Mouse (Mus musculus) heart, postnatal 0 days (tissue): Measurements from ENCODE around the gene Tshz2. TPM values are rescaled to one million over a fixed set of nuclear protein-coding genes. Genes with fewer than 3 reads are reported as not detected.
"Not testable (repeated sequence)": the region's sequence is repeated elsewhere in the genome, so short reads cannot be mapped to it uniquely, and the experiment has no call there.

Experiments used
- ATAC-seq: fragments of 200-750 bp; cut with Nextera tagmentation; 2 replicates; pipeline ENCODE4 v1.8.0; 2017; ENCODE audit warnings: low read depth, moderate number of reproducible peaks, moderate library complexity; ENCODE audit not compliant: insufficient read depth
- DNase-seq: peaks from one replicate; pipeline ENCODE4 v3.0.0-alpha.2; 2016; ENCODE audit warnings: low spot score
- H3K27ac ChIP-seq: fragments of 300-500 bp; sonication (generic); 2 replicates; pipeline ENCODE4 v1.5.1; 2014; ENCODE audit warnings: low read depth, mild to moderate bottlenecking
- H3K27me3 ChIP-seq: fragments of 300-500 bp; sonication (generic); 2 replicates; pipeline ENCODE4 v1.6.1; 2014; ENCODE audit warnings: low read length, mixed read lengths; ENCODE audit not compliant: control insufficient read depth, insufficient read depth
- H3K36me3 ChIP-seq: fragments of 300-500 bp; sonication (generic); replicated peaks from 2 replicates; pipeline ENCODE4 v1.6.1; 2014; ENCODE audit warnings: low read length, mixed read lengths; ENCODE audit not compliant: control insufficient read depth, insufficient read depth
- H3K4me1 ChIP-seq: fragments of 300-500 bp; sonication (generic); 2 replicates; pipeline ENCODE4 v1.6.1; 2014; ENCODE audit warnings: antibody characterized with exemption; ENCODE audit not compliant: control insufficient read depth, insufficient read depth
- H3K4me2 ChIP-seq: fragments of 300-500 bp; sonication (generic); 2 replicates; pipeline ENCODE4 v1.6.1; 2014; ENCODE audit warnings: low read depth, mild to moderate bottlenecking, low read length, moderate library complexity
- H3K4me3 ChIP-seq: fragments of 300-500 bp; sonication (generic); 2 replicates; pipeline ENCODE4 v1.5.1; 2014; ENCODE audit warnings: low read depth, low read length
- H3K9ac ChIP-seq: fragments of 300-500 bp; sonication (generic); replicated peaks from 2 replicates; pipeline ENCODE4 v1.6.1; 2014; ENCODE audit warnings: low read depth, low read length, mixed read lengths
- H3K9me3 ChIP-seq: fragments of 300-500 bp; sonication (generic); replicated peaks from 2 replicates; pipeline ENCODE4 v1.6.1; 2016; ENCODE audit warnings: low read length; ENCODE audit not compliant: control insufficient read depth
- CTCF ChIP-seq: IDR thresholded peaks from 2 replicates; pipeline ENCODE4 v1.5.1; 2016; ENCODE audit warnings: antibody characterized with exemption, control low read depth, low read depth
- EP300 ChIP-seq: IDR thresholded peaks from 2 replicates; pipeline ENCODE4 v1.6.1; 2016; ENCODE audit warnings: antibody characterized with exemption, low read depth
- WGBS: fragments of 180-500 bp; shearing (Covaris S2); extraction: QIAGEN DNeasy Blood & Tissue Kit; methylation state at CpG from one replicate; pipeline ENCODE4 v1.1.7; 2014; 5-methylcytosine and 5-hydroxymethylcytosine counted together
- polyA plus RNA-seq: library from polyadenylated mRNA; unstranded; fragments of >200 nt; fragmentation: Nextera tagmentation; extraction: Ambion mirVana; gene quantifications from 2 replicates; pipeline ENCODE4 v1.2.1, GENCODE M21; 2015
- total RNA-seq: library from RNA; depleted of rRNA; stranded (reverse); fragments of >200 nt; gene quantifications from 2 replicates; pipeline ENCODE4 v1.2.3, GENCODE M21; 2014; ENCODE audit warnings: low replicate concordance; rRNA removed

The Tshz2 gene
- total RNA-seq (4.0 and 7.8 TPM in 2 replicates), polyA plus RNA-seq (2.5 and 2.8 TPM in 2 replicates)

DNA sequence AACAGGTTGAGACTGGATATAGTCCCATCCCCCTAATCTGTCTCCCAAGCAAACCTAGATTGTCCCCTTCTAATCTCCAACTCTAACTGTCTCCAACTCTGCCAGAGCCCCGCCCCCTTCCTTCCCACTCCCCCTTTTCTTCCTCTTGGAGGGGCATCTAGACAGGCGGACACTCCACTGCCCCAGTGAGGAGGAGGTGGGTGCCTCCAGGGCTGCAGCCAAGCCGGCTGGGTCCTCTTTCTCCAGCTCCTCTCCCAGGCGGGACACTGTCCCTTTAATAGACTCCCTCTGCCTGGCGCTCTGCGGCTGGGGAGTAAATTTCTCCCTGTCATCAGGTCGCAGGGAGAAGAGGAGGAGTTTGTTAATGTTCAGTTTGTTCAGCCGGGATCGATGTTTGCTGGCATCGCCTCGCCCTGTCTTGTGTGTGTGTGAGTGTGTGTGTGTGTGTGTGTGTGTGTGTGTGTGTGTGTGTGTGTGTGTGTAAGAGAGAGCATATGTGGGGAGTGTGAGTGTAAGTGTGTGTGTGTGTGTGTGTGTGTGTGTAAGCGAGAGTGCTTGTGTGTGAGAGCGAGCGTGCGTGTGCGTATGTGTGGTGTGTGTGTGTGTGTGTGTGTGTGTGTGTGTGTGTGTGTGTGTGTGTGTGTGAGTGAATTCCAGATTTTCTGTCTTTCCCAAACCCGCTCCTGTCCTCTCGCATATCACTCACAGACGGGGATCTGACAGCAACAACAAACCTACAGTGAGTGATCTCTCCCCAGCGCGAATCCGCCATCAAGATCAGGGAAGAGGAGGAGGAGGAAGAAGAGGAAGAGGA, at the start of gene Tshz2:
TSS of gene Tshz2 (plus strand) at position 676 of the 814 bp plus-strand sequence.
- no peaks in the 10 kb centered on the region for H3K9me3 ChIP-seq
- ATAC-seq (peak; percentile 76), DNase-seq (peak; percentile 76)
- H3K27me3 ChIP-seq: 0 out of 2 replicates have a peak, but pooled peaks cover 3% of the 10 kb centered on the region
- H3K9ac ChIP-seq: peak within 1 kb of the TSS; percentile 74
- no peaks in the 10 kb centered on the region for H3K36me3 ChIP-seq
- under 1% methylated on average over 22 of the region's 22 CpGs for WGBS
- no peaks in the 10 kb centered on the region for H3K4me1 ChIP-seq
- TF ChIP-seq CTCF (no peak), EP300 (no peak)
- H3K4me2 ChIP-seq: peak within 1 kb of the TSS; percentile 90
- peak within 1 kb of the TSS; percentile 70 for H3K27ac ChIP-seq
- H3K4me3 ChIP-seq: peak within 1 kb of the TSS; percentile 69

- ATAC-seq: no peak
- WGBS: 69% methylated on average over 3 of the region's 3 CpGs
- Histone ChIP-seq H3K4me1 (no peaks in the 10 kb centered on the region), H3K9ac (no peak overlapping the region), H3K27me3 (no peaks in the 10 kb centered on the region), H3K4me3 (no peak overlapping the region), H3K4me2 (no peak overlapping the region), H3K36me3 (no peaks in the 10 kb centered on the region), H3K27ac (no peak overlapping the region), H3K9me3 (no peaks in the 10 kb centered on the region)
- TF ChIP-seq CTCF (no peak), EP300 (no peak)
- DNase-seq: no peak
These were observed 49.3 kb upstream of the Tshz2 start for GRCm38 (mm10) chr2:169583476-169583875.

DNA sequence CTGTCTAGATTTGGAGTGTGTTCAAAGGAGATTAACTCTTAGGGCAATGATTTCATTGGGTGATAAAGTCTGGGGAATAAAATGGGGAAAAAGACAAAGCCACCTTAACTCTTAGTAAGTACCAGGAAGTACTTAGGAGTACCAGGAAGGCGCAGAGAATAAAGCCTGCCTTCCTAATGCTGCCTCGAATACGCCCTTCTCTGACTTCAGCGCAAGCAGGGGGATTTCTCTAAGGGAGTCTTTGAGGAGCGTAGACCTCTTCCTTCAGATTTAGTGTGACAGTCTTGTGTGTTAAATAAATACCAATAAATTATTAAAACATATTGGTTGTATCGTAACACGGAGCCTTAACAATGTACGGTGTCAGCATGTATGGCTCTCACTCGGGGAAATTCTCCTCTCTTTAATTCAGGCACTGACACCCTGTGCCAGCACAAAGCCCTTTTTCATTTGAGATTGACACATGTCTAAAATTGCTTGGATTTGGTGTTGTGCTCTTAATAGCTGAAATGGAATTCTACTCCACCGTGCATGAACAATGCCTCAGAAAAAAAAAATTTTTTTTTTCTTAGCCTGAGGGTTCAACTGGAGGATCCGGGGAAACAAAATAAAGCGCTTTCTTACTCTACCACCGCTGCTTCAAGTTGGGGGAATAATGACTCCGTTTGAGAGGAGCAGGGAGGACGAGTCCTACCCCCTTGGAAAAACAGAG, 47.9 kb upstream of the Tshz2 start:
- ATAC-seq: no peak
- H3K9me3 ChIP-seq: no peaks in the 10 kb centered on the region

DNA sequence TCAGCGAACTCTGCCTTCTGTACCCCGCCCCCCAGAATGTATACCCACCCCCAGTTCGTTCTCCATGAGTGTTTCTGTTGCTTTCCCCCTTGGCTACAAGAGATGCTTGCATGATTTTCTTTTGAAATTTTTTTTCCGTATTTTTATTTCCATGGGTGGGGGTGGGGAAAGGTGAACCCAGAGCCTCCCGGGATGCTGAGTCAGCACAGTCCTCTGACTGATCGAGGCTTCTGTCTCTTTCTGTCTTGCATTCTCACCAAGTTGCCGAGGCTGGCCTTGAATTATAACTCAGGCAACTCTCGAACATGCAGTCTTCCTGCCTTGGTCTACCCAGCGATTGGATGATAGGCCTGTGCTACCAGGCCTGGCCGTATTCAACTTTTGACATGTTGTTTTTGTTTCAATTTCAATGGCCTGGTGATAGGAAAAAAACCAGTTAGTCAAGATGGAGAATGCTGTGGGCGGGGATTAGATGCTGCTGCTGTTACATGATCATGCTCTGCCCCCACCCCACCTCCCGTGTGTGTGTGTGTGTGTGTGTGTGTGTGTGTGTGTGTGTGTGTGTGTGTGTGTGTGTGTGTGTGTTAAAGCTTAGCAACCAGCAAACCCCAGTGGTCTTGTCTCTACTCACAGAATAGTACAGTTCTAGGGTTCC, 47.1 kb upstream of the Tshz2 start:
- ATAC-seq (no peak), DNase-seq (no peak)
- WGBS: 74% methylated on average over 12 of the region's 12 CpGs
- TF ChIP-seq EP300: no peak
- TF ChIP-seq CTCF: no peak
- Histone ChIP-seq H3K36me3 (no peaks in the 10 kb centered on the region), H3K27ac (no peak overlapping the region), H3K9ac (no peak overlapping the region), H3K27me3 (no peaks in the 10 kb centered on the region), H3K4me1 (no peaks in the 10 kb centered on the region), H3K4me2 (no peak overlapping the region), H3K9me3 (no peaks in the 10 kb centered on the region), H3K4me3 (no peak overlapping the region)

More for the DNA sequence above, 47.9 kb upstream of the Tshz2 start:
- Histone ChIP-seq H3K27ac (no peak overlapping the region), H3K4me1 (no peaks in the 10 kb centered on the region), H3K4me2 (no peak overlapping the region), H3K9ac (no peak overlapping the region), H3K27me3 (no peaks in the 10 kb centered on the region), H3K36me3 (no peaks in the 10 kb centered on the region), H3K4me3 (no peak overlapping the region)
- WGBS: 80% methylated on average over 15 of the region's 15 CpGs
- TF ChIP-seq CTCF: no peak
- TF ChIP-seq EP300: no peak
- DNase-seq: no peak

DNA sequence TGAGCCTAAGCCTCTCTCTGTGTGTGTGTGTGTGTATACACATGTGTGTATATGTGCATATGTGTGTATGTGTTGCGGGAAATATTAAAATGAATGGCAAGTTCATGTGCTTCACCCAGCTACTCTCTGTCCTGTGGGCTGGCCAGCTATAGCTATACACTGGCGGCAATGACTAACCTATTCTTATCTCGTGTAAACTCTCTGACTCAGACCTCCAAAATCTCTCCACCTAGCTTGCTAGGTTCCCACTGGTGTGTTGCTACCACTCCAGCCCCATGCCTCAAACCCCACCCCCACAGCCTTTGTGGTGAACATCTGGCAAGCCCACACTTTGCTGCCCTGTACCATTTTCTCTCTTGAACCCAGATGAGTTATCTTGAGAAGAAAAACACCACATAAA, 46.1 kb upstream of the Tshz2 start:
- Histone ChIP-seq H3K4me1 (no peaks in the 10 kb centered on the region), H3K27me3 (no peaks in the 10 kb centered on the region), H3K9ac (no peak overlapping the region), H3K9me3 (no peaks in the 10 kb centered on the region), H3K4me2 (no peak overlapping the region), H3K4me3 (no peak overlapping the region), H3K27ac (no peak overlapping the region), H3K36me3 (no peaks in the 10 kb centered on the region)
- no peak for TF ChIP-seq CTCF
- TF ChIP-seq EP300: no peak
- DNase-seq (no peak), ATAC-seq (no peak)
- 52% methylated on average over 3 of the region's 3 CpGs for WGBS

DNA sequence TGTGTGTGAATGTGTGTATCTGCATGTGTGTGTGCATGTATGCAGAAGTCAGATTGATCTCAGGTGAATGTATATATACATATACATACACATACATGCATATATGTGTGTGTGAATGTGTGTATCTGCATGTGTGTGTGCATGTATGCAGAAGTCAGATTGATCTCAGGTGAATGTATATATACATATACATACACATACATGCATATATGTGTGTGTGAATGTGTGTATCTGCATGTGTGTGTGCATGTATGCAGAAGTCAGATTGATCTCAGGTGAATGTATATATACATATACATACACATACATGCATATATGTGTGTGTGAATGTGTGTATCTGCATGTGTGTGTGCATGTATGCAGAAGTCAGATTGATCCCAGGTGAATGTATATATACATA, 45.2 kb upstream of the Tshz2 start, which contains the start of gene Gm11011:
TSS of gene Gm11011 (minus strand) at position 101 of the 400 bp plus-strand sequence.
- H3K9me3 ChIP-seq, DNase-seq, H3K4me1 ChIP-seq, H3K27ac ChIP-seq, ATAC-seq, H3K9ac ChIP-seq, H3K4me3 ChIP-seq, H3K36me3 ChIP-seq, H3K27me3 ChIP-seq, H3K4me2 ChIP-seq: not testable (repeated sequence)
